Mouse (Mus musculus) E14TG2a.4 (cell line): ENCODE data around the gene Gm45213.

ENCODE experiments used
- CTCF ChIP-seq: conservative IDR thresholded peaks from 2 replicates; pipeline ENCODE4 v1.5.1; 2014; ENCODE audit warnings: low read length
- NANOG ChIP-seq: IDR thresholded peaks from 2 replicates; pipeline ENCODE4 v1.6.1; 2014; ENCODE audit warnings: borderline replicate concordance, low read length, mixed read lengths

- no peak for TF ChIP-seq CTCF
- TF ChIP-seq NANOG, result no peak
Measured at GRCm38 (mm10) chr7:66088077-66088476, 44.7 kb downstream of the Gm45213 start.
